Mouse (Mus musculus): ENCODE measurements around the gene Cyfip1.
"Not testable (repeated sequence)": the region's sequence is repeated elsewhere in the genome, so short reads cannot be mapped to it uniquely, and the experiment has no call there.

The Cyfip1 gene

DNA sequence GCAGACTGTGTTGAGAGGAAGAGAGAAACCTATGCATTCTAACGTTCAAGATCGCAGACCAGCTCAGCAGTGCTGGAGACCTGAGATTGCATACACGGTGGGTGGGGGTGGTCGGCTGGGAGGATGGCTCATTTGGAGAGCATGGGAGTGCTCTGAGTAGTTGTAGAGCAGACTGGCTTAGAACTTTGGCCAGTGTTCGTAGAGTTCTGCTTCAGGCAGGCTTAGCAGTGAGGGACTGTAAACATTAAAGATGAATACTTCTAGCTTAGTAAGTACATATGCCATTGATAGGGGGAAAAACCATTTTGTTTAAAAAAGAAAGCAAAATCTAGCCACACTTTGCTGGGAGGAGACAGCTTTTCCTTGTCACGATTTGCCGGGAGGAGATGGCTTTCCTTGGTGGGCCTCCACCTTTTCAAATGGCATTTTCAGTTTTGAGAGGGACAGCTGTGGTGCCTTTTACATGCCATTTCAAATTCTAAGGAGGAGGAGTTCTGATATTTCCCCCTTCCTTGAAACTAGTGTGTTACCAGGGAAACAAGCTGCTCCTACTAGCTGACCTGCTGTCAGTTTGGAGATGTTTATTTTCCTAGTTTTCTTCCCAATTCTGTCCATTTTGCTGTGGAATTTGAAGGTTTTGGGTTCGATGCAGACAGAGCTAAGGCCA lies 24.3 kb downstream of the Cyfip1 start:
- DNase-seq: no peak

GRCm38 (mm10) chr7:55868247-55868646 lies 26.7 kb downstream of the Cyfip1 start:
- no peak for DNase-seq

- no peak for DNase-seq
Measured at GRCm38 (mm10) chr7:55869220-55869619, 27.7 kb downstream of the Cyfip1 start.

DNA sequence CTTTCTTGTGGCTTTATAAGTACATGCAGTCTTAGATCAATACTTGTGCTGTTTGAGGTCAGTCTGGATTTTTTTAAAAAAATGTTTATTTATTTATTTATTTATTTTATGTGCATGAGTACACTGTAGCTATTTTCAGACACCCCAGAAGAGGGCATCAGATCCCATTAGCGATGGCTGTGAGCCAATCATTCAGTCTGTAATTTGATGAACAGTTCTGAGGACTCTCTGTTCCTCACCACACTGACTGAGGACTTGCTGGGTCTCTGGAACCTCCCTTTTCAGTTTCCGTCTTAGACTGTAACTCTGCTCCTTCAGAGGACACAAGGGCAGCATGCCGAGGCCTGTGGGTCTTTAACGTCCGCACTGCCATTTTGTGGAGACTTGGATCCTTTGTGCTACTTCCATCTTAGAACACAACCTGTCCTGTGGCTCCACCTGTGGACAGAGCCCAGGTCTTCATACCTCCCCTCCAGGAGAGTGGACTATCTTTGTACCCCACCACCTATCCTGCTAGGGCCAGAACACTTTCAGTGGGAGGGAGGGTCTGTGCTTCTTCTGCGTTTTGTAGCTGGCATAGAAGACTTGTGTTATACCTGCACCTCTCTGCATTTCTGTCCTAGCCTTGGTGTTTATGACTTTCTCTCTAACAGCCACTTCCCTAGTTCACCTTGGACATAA lies 28.9 kb downstream of the Cyfip1 start:
- DNase-seq: no peak

GRCm38 (mm10) chr7:55871476-55871875 lies 29.9 kb downstream of the Cyfip1 start:
- DNase-seq: no peak

GRCm38 (mm10) chr7:55874703-55875102 lies 33.2 kb downstream of the Cyfip1 start:
- DNase-seq: no peak

- no peak for DNase-seq
Measured at GRCm38 (mm10) chr7:55877721-55878120, 36.2 kb downstream of the Cyfip1 start.

DNA sequence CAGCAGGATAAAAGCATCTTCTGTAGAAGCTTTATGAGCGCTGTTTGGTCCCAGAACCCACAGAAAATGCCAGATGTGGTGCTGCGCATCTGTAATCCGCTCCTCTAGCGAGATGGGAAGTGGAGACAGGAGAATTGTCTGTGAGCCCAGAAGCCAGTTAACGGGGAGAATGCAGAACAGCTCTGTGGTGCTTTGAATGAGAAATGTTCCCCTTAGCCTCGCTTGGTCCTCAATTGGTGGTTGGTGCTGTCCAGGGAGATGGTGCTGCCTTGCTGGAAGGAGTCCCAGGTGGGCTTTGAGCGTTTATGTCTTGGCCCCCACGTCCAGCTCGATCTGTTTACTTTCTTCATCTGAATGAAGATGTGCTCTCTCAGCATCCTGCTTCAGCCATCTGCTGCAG lies 39.3 kb downstream of the Cyfip1 start:
- DNase-seq: no peak

- no peak for DNase-seq
Measured at GRCm38 (mm10) chr7:55888603-55889002, 47.1 kb downstream of the Cyfip1 start.

- no peak for DNase-seq
Measured at GRCm38 (mm10) chr7:55889996-55890395, 48.5 kb downstream of the Cyfip1 start.

DNA sequence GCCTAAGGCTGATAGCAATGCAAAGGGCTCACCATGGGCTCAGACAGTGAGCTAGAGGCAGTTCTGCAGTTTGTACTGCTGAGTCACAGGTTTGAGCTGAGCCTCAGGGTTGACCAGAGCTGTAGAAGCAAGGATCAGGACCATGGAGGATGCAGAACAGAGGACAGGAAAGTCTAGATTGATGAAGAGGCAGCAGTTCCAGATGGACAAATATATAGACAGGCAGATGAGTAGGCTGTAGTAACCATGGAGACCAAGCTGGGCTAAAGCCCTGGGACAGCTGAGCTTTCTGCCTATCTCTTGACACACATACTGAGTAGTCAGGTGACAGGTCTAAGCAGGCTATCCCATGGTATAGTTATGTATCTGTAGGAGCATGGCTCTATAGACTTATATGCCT lies 49.2 kb downstream of the Cyfip1 start:
- DNase-seq: no peak

DNA sequence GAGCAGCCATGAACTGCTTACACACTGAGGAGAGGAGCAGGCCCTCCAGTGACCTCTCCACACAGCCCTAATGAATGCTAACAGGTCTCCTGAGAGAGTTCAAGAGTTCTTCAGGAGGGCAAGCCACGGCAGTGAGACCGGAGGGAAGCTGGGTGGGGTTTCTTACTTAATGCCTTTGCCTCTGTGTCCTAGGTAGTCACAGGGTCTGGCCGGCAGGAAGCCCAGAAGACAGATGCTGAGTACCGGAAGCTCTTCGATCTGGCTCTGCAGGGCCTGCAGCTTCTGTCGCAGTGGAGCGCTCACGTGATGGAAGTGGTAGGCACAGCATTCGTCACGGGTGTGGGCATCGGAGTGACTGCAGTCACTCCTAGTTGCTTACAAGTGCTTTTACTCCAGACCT lies 50.3 kb downstream of the Cyfip1 start:
- DNase-seq: no peak

DNA sequence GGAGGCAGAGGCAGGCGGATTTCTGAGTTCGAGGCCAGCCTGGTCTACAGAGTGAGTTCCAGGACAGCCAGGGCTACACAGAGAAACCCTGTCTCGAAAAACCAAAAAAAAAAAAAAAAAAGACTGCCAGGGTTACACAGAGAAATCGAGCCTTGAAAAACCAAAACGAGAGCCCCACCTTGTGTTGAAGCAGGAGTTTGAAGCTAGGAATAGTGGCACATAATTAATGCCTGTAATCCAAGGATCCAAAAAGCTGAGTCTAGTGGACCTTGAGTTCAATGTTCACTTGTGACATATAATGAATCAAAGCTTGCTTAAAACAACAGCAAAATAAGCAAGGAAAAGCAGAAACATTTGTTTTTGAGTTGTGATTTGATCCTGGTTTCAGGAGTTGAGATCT lies 62.2 kb downstream of the Cyfip1 start:
- DNase-seq: no peak

DNA sequence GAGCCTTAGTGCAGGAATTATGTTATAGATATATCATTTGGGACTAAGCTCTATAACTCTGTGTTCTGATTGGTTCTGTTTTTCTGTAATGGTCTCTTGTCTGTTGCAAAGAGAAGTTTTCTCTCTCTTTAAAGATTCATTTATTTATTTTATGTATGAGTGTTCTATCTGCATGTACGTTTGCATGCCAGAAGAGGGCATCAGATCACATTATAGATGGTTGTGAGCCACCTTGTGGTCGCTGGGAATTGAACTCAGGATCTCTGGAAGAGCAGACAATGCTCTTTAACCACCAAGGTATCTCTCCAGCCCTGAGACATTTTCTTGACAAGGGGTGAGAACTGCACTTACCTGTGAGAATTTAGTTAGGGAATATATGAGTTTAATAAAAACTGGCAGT lies 63.9 kb downstream of the Cyfip1 start:
- DNase-seq: no peak

- no peak for DNase-seq
Measured at GRCm38 (mm10) chr7:55909519-55909918, 68.0 kb downstream of the Cyfip1 start.

DNA sequence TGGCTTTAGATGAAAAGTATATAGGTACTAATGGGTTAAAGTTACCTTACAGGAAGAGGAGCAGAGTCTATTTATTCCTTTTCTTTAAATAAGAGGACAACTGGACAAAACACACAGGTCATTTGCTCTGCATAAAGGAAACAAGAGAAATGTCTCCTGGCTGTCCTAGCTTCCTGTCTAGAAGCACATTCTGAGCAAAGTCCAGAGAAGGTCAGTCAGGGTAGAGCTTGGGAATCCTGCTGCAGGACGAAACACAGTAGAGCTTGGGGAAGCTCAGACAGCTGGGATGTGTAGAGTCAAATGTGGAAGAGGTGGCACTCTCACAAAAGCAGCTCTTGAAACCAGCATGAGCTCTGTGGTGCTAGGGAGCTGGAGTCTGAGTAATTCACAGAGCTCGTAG lies 68.8 kb downstream of the Cyfip1 start:
- DNase-seq: no peak

DNA sequence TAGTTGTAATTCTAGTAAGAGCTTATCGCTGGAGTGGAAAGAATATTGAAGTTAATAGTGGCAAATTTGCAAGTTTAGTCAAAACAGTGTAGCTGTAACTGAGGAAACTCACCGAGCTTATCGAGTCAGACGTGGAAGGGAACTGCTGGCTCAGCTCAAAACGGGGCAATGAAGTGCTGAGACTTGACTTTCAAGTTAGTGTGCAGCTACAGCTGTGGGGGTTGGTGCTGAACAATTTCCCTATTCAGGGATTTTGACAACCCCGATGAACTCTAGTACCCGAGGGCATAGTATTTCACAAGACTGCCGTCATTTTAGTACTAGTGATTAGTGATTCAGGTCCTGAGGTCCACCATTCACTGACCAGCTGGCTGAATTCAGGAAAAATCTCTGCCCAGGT lies 69.8 kb downstream of the Cyfip1 start:
- DNase-seq: no peak

DNA sequence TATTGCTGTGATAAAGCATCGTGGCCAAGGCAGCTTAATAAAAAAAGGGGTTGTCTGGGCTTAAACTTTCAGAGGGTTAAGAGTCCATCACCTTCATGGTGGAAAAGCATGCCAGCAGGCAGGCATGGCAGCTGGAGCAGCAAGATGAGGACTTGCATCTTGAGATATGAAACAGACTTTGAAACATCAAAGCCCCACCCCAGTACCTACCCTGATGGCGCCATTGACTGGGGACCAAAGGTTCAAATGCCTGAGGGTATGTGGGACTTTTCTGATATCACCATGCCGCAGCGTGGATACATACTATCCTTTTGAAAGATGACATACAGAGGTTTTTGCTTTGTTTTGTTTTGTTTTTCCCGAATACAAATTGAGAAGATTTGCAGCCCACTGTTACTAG lies 70.6 kb downstream of the Cyfip1 start:
- no peak for DNase-seq

DNA sequence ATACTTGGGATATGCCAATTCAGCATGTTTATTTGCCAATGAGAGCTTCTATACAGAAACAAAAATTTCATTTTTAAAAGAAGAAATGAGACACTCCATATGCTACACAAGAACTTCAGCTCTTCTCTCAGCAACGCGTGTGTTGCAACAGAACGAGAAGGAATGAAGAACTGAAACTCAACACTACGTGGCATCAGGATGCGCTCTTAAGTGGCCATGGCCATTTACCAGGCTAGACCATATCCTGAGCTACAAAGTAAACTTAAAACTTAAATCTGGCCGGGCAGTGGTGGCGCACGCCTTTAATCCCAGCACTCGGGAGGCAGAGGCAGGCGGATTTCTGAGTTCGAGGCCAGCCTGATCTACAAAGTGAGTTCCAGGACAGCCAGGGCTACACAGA lies 76.8 kb downstream of the Cyfip1 start:
- not testable (repeated sequence) for DNase-seq

DNA sequence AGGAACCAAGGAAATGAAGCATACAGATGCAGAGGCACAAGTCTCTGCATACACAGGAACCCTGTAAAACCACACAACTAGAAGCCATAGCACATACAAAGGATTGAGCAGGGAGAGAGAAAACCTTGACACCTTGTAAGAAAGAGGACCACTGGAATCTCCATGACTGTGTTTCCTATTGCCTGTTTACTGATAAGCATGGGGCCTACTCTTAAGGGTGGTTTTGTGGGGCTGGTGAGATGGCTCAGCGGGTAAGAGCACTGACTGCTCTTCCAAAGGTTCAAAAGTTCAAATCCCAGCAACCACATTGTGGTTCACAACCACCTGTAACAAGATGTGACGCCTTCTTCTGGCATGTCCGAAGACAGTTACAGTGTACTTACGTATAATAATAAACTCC lies 85.7 kb downstream of the Cyfip1 start:
- no peak for DNase-seq

- no peak for DNase-seq
Measured at GRCm38 (mm10) chr7:55928649-55929048, 87.1 kb downstream of the Cyfip1 start.

DNA sequence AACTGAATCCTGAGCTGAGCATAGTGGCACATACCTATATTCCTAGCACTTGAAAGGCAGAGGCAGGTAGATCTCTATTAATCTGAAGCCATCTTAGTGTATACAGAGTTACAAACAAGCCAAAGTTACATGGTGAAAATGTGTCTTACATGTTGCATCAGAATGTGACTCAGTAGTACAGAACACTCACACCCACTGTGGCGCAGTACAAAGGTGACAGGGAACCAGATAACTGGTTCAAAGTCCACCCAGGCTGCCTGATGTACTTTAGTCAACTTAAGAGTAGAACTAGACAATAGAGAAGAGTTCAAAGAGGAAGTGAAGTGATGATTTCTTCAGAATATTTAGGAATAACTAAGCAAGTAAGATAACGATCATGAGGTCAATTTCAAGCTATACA lies 93.5 kb downstream of the Cyfip1 start:
- no peak for DNase-seq

DNA sequence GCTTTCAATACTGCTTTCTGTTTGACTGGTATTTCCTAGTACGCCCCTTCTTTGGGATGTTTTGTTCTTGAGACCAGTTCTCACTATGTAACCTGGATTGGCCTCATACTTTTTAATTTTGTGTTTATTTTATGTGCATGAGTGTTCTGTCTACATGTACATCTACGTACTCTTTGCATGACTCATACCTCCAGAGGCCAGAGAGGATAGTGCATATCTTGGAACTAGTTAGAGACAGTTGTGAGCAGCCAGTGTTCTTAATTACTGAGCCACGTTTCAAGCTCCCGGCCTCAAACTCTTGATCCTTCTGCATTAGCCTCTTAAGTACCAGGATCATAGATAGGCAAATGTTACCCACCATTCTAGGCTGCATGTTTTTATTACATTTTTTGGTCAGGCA lies 96.8 kb downstream of the Cyfip1 start:
- DNase-seq: no peak

DNA sequence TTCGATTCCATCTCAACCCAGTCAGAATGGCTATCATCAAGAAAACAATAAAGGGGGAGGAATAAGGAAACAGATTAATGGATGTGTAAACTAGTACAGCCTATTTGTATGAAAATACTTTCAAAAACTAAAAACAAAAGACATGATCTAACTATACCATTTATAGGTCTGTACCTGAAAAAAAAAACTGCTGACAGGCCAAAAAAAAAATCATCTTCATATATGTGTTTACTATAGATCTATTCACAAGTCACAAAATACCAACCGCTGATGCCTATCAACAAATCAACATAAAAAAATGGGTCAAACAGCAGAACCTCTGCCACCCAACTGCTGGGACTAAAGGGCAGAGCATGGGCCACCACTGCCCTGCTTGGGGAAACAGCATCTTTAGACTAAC lies 114.5 kb downstream of the Cyfip1 start:
- DNase-seq: no peak

- DNase-seq: no peak
Measured at GRCm38 (mm10) chr7:55957178-55957577, 115.6 kb downstream of the Cyfip1 start.

Data from thymus, postnatal 4 days (tissue).